Mouse (Mus musculus) heart, embryonic 15.5 days (tissue): ENCODE results near the gene Btbd8. TPM values are rescaled to one million over a fixed set of nuclear protein-coding genes. Genes with fewer than 3 reads are reported as not detected.
A peak's percentile ranks its signal among the peaks of the same experiment; 100 is the strongest.

Source experiments
- ATAC-seq: fragments of 200-750 bp; cut with Nextera tagmentation; replicated peaks from 2 replicates; pipeline ENCODE4 v1.8.0; 2017; ENCODE audit warnings: low read depth, moderate TSS enrichment; ENCODE audit not compliant: insufficient number of reproducible peaks, insufficient read depth, low FRiP score
- H3K27ac ChIP-seq: fragments of 300-500 bp; sonication (generic); 2 replicates; pipeline ENCODE4 v1.5.1; 2015; ENCODE audit warnings: mild to moderate bottlenecking, inconsistent platforms
- H3K27me3 ChIP-seq: fragments of 300-500 bp; sonication (generic); 2 replicates; pipeline ENCODE4 v1.6.1; 2015; ENCODE audit warnings: inconsistent platforms
- H3K36me3 ChIP-seq: fragments of 300-500 bp; sonication (generic); 2 replicates; pipeline ENCODE4 v1.6.1; 2015; ENCODE audit warnings: mild to moderate bottlenecking, inconsistent platforms
- H3K4me1 ChIP-seq: fragments of 300-500 bp; sonication (generic); replicated peaks from 2 replicates; pipeline ENCODE4 v1.6.1; 2015; ENCODE audit warnings: inconsistent platforms
- H3K4me2 ChIP-seq: fragments of 300-500 bp; sonication (generic); 2 replicates; pipeline ENCODE4 v1.6.1; 2015; ENCODE audit warnings: inconsistent platforms, mild to moderate bottlenecking, moderate library complexity
- H3K4me3 ChIP-seq: fragments of 300-500 bp; sonication (generic); 2 replicates; pipeline ENCODE4 v1.5.1; 2015; ENCODE audit warnings: mild to moderate bottlenecking, inconsistent platforms
- H3K9ac ChIP-seq: fragments of 300-500 bp; sonication (generic); 2 replicates; pipeline ENCODE4 v1.6.1; 2015; ENCODE audit warnings: mild to moderate bottlenecking, inconsistent platforms
- H3K9me3 ChIP-seq: fragments of 300-500 bp; sonication (generic); replicated peaks from 2 replicates; pipeline ENCODE4 v1.6.1; 2016; ENCODE audit warnings: inconsistent platforms
- WGBS: fragments of 180-500 bp; shearing (Covaris S2); methylation state at CpG from one replicate; pipeline ENCODE4 v1.1.7; 2015; ENCODE audit warnings: mixed read lengths; 5-methylcytosine and 5-hydroxymethylcytosine counted together
- polyA plus RNA-seq: library from polyadenylated mRNA; unstranded; fragments of >200 nt; fragmentation: Nextera tagmentation; extraction: Ambion mirVana; gene quantifications from 2 replicates; pipeline ENCODE4 v1.2.1, GENCODE M21; 2015

Gene Btbd8
- polyA plus RNA-seq, 1 experiment from 2014 or later = 3.7 TPM

DNA sequence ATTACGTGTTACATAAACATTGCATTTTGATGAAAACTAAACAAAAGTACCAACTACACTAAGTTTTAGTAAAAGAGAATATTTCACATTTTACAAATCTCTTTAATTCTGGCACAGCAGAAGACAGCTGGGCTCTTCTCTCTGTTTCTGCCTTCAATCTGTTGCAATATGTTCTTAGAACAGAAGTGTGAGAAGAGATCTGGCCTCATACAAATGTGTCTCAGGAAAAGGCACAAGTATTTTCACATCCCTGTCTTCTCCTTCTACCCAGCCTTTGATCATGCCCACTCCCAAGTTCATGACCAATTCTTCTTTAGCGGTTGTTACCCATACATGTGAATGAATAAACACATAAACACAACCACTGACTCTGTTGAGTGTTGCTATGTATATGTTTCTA, 22.7 kb upstream of the Btbd8 start:
- H3K27me3 ChIP-seq = no peaks in the 10 kb centered on the region
- no peak overlapping the region for H3K4me3 ChIP-seq
- no peak overlapping the region for H3K27ac ChIP-seq
- no peak overlapping the region for H3K4me2 ChIP-seq
- ATAC-seq = no peak
- H3K9me3 ChIP-seq = no peaks in the 10 kb centered on the region
- no peaks in the 10 kb centered on the region for H3K36me3 ChIP-seq
- H3K9ac ChIP-seq = no peak overlapping the region
- WGBS = 77% methylated on average over 2 of the region's 2 CpGs
- H3K4me1 ChIP-seq = no peaks in the 10 kb centered on the region

DNA sequence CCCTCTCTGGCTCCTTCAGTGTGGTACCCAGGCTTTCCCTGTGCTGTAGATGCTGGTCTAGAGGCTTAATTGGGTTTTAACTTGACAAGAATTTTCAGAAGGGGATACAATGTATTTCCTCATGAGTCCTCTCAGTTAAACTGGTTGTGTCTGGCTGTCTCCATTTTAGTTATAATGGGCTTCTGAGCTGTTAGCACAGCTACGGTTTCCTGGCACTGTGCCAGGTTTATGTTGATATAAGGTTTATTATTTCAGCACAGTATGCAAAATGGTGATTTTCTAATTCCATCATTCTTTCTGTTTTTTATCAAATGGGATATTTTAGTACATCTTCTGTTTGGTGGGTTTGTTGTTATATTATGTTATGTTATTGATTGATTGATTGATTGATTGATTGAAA, 16.1 kb upstream of the Btbd8 start:
- WGBS = 25% methylated on average over 1 of the region's 1 CpGs
- ATAC-seq = no peak
- no peaks in the 10 kb centered on the region for H3K4me1 ChIP-seq
- no peak overlapping the region for H3K4me2 ChIP-seq
- no peaks in the 10 kb centered on the region for H3K9me3 ChIP-seq
- no peak overlapping the region for H3K4me3 ChIP-seq
- H3K27ac ChIP-seq = no peak overlapping the region
- no peaks in the 10 kb centered on the region for H3K36me3 ChIP-seq
- H3K9ac ChIP-seq = no peak overlapping the region
- H3K27me3 ChIP-seq = no peaks in the 10 kb centered on the region

DNA sequence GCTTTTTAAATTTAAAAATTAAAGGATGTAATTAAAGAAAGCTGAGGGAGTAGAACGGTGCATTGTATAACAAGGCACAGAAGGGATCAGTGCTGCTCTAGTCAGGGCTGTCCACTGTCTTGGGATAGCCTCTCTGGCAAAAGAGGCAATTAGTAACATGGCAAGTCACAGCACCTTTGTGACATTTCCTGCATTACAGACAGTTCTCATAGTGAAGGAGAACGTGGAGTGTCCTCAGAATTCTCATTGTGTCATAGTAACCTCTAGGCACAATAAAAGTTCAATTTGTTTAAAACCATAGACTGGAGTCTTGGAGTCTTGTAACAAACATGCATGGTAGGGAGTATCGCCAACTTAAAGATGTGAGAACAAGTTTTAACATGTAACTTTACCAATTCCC, 6.5 kb upstream of the Btbd8 start, which contains the start of gene Lpcat2b:
Lpcat2b (plus strand) TSS at position 301 of the 400 bp plus-strand sequence.
- WGBS = 77% methylated on average over 3 of the region's 3 CpGs
- H3K36me3 ChIP-seq = no peaks in the 10 kb centered on the region
- ATAC-seq = no peak
- peaks cover 7% of the 10 kb centered on the region; the same call in 1 of the 2 replicates for H3K27me3 ChIP-seq
- no peak within 1 kb of the TSS for H3K9ac ChIP-seq
- H3K4me2 ChIP-seq = no peak within 1 kb of the TSS
- H3K4me1 ChIP-seq = no peaks in the 10 kb centered on the region
- H3K9me3 ChIP-seq = no peaks in the 10 kb centered on the region
- no peak within 1 kb of the TSS for H3K27ac ChIP-seq
- no peak within 1 kb of the TSS for H3K4me3 ChIP-seq

DNA sequence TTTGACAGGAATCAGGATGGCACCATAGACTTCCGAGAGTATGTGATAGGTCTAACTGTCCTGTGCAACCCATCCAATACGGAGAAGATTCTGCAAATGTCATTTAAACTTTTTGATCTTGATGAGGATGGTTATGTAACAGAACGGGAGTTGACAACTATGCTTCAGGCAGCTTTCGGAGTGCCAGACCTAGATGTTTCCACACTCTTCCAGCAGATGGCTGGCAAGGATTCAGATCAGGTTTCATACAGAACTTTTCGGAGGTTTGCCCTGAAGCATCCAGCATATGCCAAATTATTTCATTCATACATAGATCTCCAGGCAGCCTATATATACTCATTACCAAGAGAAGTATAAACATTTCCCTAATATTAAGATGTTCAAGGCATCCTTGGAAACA, 3.8 kb upstream of the Btbd8 start:
- Histone ChIP-seq H3K4me1 (peaks cover 8% of the 10 kb centered on the region), H3K27ac (no peak overlapping the region), H3K4me3 (no peak overlapping the region), H3K9me3 (no peaks in the 10 kb centered on the region), H3K9ac (no peak overlapping the region), H3K36me3 (no peaks in the 10 kb centered on the region), H3K4me2 (no peak overlapping the region), H3K27me3 (peaks cover 7% of the 10 kb centered on the region; the same call in 1 of the 2 replicates)
- no peak for ATAC-seq
- WGBS = 68% methylated on average over 5 of the region's 5 CpGs

DNA sequence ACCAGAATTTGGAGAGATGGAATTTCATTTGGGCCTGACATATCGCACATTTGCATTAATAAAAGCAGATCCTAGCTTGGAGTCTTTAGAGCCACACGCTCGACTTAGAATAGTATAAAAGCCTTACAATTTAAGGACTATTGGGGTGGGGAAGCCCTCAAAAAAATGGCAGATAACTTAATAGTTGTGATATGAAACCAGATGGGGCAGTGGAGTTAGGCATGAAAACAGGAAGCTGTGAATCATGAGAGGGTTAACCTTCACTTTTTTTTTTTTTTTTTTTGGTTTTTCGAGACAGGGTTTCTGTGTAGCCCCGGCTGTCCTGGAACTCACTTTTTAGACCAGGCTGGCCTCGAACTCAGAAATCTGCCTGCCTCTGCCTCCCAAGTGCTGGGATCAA, 1.6 kb upstream of the Btbd8 start:
- no peak overlapping the region for H3K4me3 ChIP-seq
- H3K36me3 ChIP-seq = no peaks in the 10 kb centered on the region
- H3K27ac ChIP-seq = no peak overlapping the region
- H3K27me3 ChIP-seq = peaks cover 4% of the 10 kb centered on the region; the same call in 1 of the 2 replicates
- 83% methylated on average over 6 of the region's 6 CpGs for WGBS
- H3K9me3 ChIP-seq = no peaks in the 10 kb centered on the region
- ATAC-seq = no peak
- peaks cover 8% of the 10 kb centered on the region for H3K4me1 ChIP-seq
- H3K9ac ChIP-seq = no peak overlapping the region
- H3K4me2 ChIP-seq = no peak overlapping the region

DNA sequence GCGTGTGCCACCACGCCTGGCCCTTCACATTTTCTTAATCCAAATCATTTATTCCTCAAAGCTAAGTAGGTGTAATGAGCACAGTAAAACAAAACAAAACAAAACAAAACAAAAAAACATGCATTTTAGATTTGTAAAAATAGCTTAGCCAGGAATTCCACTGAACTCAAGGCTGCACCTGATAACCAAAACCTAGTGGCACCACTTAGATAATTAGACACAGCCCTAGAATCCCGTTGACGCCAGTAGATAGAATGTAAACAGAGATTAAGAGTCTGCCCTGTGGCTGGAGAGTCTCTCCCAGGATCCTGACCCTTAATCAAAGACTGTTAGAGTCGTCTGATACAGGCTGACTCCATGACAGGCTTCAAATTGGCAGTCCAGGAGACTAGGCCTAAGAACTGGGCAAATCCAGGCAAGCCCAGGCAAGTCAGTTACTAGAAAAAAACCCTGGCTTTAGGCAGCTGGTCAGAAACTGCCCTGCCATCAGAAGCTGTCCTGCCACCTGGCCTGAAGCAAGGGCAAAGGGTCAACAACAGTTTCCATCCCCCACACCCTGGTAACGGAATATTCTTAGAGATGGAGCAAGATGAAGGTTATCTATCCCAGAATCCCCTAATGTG, 1.1 kb upstream of the Btbd8 start:
- H3K4me2 ChIP-seq = no peak overlapping the region
- no peaks in the 10 kb centered on the region for H3K36me3 ChIP-seq
- H3K9me3 ChIP-seq = no peaks in the 10 kb centered on the region
- H3K4me3 ChIP-seq = no peak overlapping the region
- 66% methylated on average over 6 of the region's 6 CpGs for WGBS
- peaks cover 4% of the 10 kb centered on the region; the same call in 1 of the 2 replicates for H3K27me3 ChIP-seq
- ATAC-seq = no peak
- peaks cover 8% of the 10 kb centered on the region for H3K4me1 ChIP-seq
- H3K27ac ChIP-seq = no peak overlapping the region
- no peak overlapping the region for H3K9ac ChIP-seq

DNA sequence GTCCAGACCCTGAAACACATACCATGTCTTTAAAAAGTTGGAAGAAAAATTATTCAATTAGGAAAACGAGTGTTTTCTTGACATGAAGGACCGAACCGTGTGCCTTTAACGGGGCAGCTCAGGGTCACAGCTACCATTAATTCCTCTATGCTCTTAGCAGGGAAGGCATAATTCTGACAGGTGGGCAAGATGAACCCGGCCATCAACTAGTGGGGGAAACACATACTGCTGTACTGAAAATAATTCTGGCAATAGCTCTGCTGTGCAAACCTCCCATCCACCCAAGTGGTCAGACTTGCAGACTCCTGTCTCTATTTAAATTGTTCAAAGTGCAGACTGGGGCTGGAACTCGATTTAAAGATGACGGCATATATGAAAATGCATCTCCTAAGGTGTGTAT, 556 bp downstream of the Btbd8 start:
- peak overlapping the region; percentile 80 for H3K4me2 ChIP-seq
- H3K9ac ChIP-seq = peak overlapping the region; percentile 92
- 22% methylated on average over 7 of the region's 7 CpGs for WGBS
- peaks cover 8% of the 10 kb centered on the region for H3K4me1 ChIP-seq
- H3K27me3 ChIP-seq = no peaks in the 10 kb centered on the region; the same call in 1 of the 2 replicates
- no peaks in the 10 kb centered on the region for H3K9me3 ChIP-seq
- H3K4me3 ChIP-seq = peak overlapping the region; percentile 82
- H3K36me3 ChIP-seq = no peaks in the 10 kb centered on the region
- H3K27ac ChIP-seq = peak overlapping the region; percentile 84
- ATAC-seq = no peak

DNA sequence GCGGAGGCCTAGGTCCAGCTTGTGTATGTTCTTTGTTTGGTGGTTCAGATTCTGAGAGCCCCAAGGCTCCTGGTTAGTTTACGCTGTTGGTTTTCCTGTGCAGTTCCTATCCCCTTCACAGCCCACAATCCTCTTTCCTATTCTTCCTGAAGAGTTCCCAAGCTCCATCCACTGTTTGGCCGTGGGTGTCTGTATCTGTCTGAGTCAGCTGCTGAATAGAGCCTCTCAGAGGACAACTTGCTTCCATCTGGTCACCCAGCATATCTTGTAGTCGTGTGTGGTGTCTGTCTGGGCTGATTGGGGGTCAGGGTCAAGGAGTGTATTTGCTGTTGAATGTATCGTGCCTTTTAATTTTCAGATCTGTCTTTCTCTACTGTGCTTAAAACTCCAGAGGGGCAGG, 4.1 kb downstream of the Btbd8 start:
- Histone ChIP-seq H3K4me3 (no peak overlapping the region), H3K27ac (no peak overlapping the region), H3K36me3 (no peaks in the 10 kb centered on the region), H3K9me3 (no peaks in the 10 kb centered on the region), H3K27me3 (no peaks in the 10 kb centered on the region), H3K4me1 (peaks cover 8% of the 10 kb centered on the region), H3K9ac (no peak overlapping the region), H3K4me2 (no peak overlapping the region)
- ATAC-seq = no peak
- 71% methylated on average over 5 of the region's 5 CpGs for WGBS

DNA sequence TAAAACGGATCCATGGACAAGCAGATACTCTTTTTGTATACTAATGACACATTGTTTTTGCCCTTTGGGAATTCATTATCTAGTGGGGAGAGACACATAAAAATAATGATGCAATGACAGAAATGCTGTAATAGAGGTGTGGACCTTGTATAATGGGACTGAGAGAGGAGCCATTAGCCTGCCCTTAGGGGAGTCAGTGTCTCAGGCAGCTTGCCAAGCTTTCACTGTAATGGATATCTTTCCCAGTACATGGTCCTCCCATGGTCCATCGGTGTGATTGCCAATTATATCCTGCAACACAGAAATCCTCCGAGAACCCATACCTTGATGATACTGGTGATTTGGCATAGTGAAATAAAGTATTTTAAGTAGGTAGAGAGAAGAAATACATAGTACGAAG, 6.5 kb downstream of the Btbd8 start:
- no peak for ATAC-seq
- Histone ChIP-seq H3K4me1 (no peaks in the 10 kb centered on the region), H3K9me3 (no peaks in the 10 kb centered on the region), H3K27me3 (no peaks in the 10 kb centered on the region), H3K9ac (no peak overlapping the region), H3K4me3 (no peak overlapping the region), H3K27ac (no peak overlapping the region), H3K4me2 (no peak overlapping the region), H3K36me3 (no peaks in the 10 kb centered on the region)
- 86% methylated on average over 4 of the region's 4 CpGs for WGBS

DNA sequence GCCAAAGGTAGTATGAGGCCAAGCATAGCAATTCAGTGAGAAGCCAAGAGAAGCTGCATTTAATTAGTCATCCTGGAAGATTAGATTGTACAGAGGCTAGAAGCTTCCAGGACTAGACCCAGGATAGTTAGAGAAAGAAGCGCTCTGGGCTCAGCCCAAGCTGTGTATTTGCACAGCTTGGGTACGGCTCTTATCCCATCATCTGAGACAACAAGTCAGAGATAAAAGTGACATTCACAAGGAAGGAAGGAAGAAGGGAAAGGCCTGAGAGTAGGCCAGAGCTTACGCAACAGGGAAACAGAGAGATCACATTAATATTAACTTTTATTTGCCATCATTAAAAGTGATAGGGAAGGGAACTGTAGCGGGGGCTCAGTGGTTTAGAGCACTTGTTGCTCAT, 10.2 kb downstream of the Btbd8 start:
- Histone ChIP-seq H3K4me2 (no peak overlapping the region), H3K27me3 (no peaks in the 10 kb centered on the region), H3K27ac (no peak overlapping the region), H3K36me3 (no peaks in the 10 kb centered on the region), H3K4me3 (no peak overlapping the region), H3K9me3 (no peaks in the 10 kb centered on the region), H3K4me1 (no peaks in the 10 kb centered on the region), H3K9ac (no peak overlapping the region)
- ATAC-seq = no peak
- 73% methylated on average over 4 of the region's 4 CpGs for WGBS

DNA sequence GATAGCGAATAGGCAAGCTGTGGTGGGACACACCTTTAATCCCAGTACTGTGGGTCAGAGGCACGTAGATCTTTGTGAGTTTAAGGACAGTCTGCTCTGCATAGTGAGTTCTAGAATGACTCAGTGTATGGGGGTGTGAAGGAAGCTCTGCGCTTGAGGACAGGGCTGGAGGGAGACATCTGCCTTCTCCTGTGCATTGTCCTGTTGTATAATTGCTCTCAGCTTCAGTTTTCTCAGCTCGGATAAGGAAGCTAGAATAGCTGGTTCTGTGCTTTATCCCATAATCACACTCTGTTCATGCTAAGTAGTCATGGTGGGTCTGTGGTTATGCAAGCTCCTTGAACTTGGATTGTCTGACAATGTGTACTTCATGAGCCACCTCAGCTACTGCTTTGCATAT, 11.0 kb downstream of the Btbd8 start:
- Histone ChIP-seq H3K4me3 (no peak overlapping the region), H3K4me1 (no peaks in the 10 kb centered on the region), H3K9me3 (no peaks in the 10 kb centered on the region), H3K36me3 (no peaks in the 10 kb centered on the region), H3K27me3 (no peaks in the 10 kb centered on the region), H3K9ac (no peak overlapping the region), H3K27ac (no peak overlapping the region), H3K4me2 (no peak overlapping the region)
- ATAC-seq = no peak
- 85% methylated on average over 4 of the region's 4 CpGs for WGBS

DNA sequence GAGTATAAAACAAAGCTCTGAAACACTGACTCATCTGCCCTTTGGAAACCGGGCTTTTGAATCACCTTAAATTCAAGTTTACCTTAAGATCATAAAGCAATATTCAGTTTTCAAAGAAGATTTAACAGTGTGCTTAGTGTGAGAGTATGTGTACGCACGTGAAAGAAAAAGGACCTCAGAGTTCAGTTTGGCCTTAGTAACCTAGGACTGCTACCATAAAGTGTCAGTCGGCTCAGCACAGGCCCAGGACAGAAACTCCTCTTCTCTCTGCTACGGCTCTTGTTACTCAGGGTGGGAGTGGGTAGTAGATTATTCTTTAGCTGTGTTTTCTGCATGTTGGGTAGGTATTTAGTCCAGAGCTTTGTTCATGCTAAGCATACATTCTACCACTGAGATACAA, 11.8 kb downstream of the Btbd8 start:
- WGBS = 85% methylated on average over 5 of the region's 5 CpGs
- no peak overlapping the region for H3K9ac ChIP-seq
- no peaks in the 10 kb centered on the region for H3K9me3 ChIP-seq
- no peaks in the 10 kb centered on the region for H3K4me1 ChIP-seq
- no peak overlapping the region for H3K4me3 ChIP-seq
- no peak overlapping the region for H3K27ac ChIP-seq
- H3K4me2 ChIP-seq = no peak overlapping the region
- no peak for ATAC-seq
- no peaks in the 10 kb centered on the region for H3K27me3 ChIP-seq
- H3K36me3 ChIP-seq = no peaks in the 10 kb centered on the region
